Mouse (Mus musculus) retina, postnatal 1 day (tissue): ENCODE results near the gene Snrk.
"Not testable (repeated sequence)": the region's sequence is repeated elsewhere in the genome, so short reads cannot be mapped to it uniquely, and the experiment has no call there.

Source experiments
- DNase-seq: peaks from one replicate; pipeline ENCODE4 v3.0.0-alpha.2; 2012

Gene Snrk

GRCm38 (mm10) chr9:122145677-122146076 is 28.6 kb downstream of the Snrk start:
- DNase-seq: no peak

GRCm38 (mm10) chr9:122146124-122146870 is 29.2 kb downstream of the Snrk start:
- no peak for DNase-seq

GRCm38 (mm10) chr9:122148356-122148755 is 31.3 kb downstream of the Snrk start:
- no peak for DNase-seq

- no peak for DNase-seq
Measured at GRCm38 (mm10) chr9:122149997-122150826, 33.1 kb downstream of the Snrk start.

- DNase-seq: no peak
Measured at GRCm38 (mm10) chr9:122152063-122152462, 35.0 kb downstream of the Snrk start.

GRCm38 (mm10) chr9:122152501-122152900 is 35.4 kb downstream of the Snrk start:
- no peak for DNase-seq

GRCm38 (mm10) chr9:122153436-122153835 is 36.4 kb downstream of the Snrk start:
- no peak for DNase-seq

- no peak for DNase-seq
Measured at GRCm38 (mm10) chr9:122155193-122155592, 38.1 kb downstream of the Snrk start.

- no peak for DNase-seq
Measured at GRCm38 (mm10) chr9:122156389-122157078, 39.5 kb downstream of the Snrk start.

- DNase-seq: no peak
Measured at GRCm38 (mm10) chr9:122157079-122157441, 40.0 kb downstream of the Snrk start.

- no peak for DNase-seq
Measured at GRCm38 (mm10) chr9:122164535-122164934, 47.5 kb downstream of the Snrk start.

GRCm38 (mm10) chr9:122167719-122168118 is 50.7 kb downstream of the Snrk start:
- not testable (repeated sequence) for DNase-seq

- no peak for DNase-seq
Measured at GRCm38 (mm10) chr9:122169901-122170300, 52.8 kb downstream of the Snrk start.

- no peak for DNase-seq
Measured at GRCm38 (mm10) chr9:122172612-122173186, 55.6 kb downstream of the Snrk start.

GRCm38 (mm10) chr9:122173405-122174233 is 56.6 kb downstream of the Snrk start:
- DNase-seq: peak; percentile 15

- DNase-seq: no peak
Measured at GRCm38 (mm10) chr9:122174723-122175122, 57.7 kb downstream of the Snrk start.

GRCm38 (mm10) chr9:122177256-122178220 is 60.5 kb downstream of the Snrk start:
- no peak for DNase-seq

- no peak for DNase-seq
Measured at GRCm38 (mm10) chr9:122178427-122178826, 61.4 kb downstream of the Snrk start.

- no peak for DNase-seq
Measured at GRCm38 (mm10) chr9:122180105-122180504, 63.0 kb downstream of the Snrk start.

GRCm38 (mm10) chr9:122183074-122183473 is 66.0 kb downstream of the Snrk start:
- no peak for DNase-seq

- DNase-seq: no peak
Measured at GRCm38 (mm10) chr9:122184329-122184728, 67.3 kb downstream of the Snrk start.
